Mouse (Mus musculus): Measurements from ENCODE around the gene Pds5a. TPM values are rescaled to one million over a fixed set of nuclear protein-coding genes. Genes with fewer than 3 reads are reported as not detected.
A peak's percentile ranks its signal among the peaks of the same experiment; 100 is the strongest.

The Pds5a gene
- total RNA-seq, 1 experiment, result 161 TPM

- TF ChIP-seq CHD2 (IDR thresholded peaks at IDR 0.05; ENCODE audit: low read depth, low read length) (no peak), HCFC1 (IDR thresholded peaks at IDR 0.05; ENCODE audit: borderline replicate concordance, insufficient read depth, low read length) (no peak), ZC3H11A (IDR thresholded peaks at IDR 0.05; ENCODE audit: borderline replicate concordance, low read depth, low read length) (no peak), ZNF384 (IDR thresholded peaks at IDR 0.05; ENCODE audit: low read depth, low read length) (no peak), MAFK (IDR thresholded peaks at IDR 0.05; ENCODE audit: insufficient read depth, low read depth, low read length) (no peak)
- H3K9me3 ChIP-seq (ENCODE audit: control insufficient read depth, insufficient read depth, low read depth, low read length), result no peaks in the 10 kb centered on the region
- H3K4me3 ChIP-seq (ENCODE audit: insufficient read depth in 1 of 2, low read depth in 1 of 2, low read length in 2 of 2, poor library complexity in 1 of 2, severe bottlenecking in 1 of 2), result no peak overlapping the region
- peaks cover 3% of the 10 kb centered on the region; the same call in 1 of the 2 replicates for H3K36me3 ChIP-seq (ENCODE audit: control insufficient read depth, insufficient read depth, low read length, poor library complexity, severe bottlenecking)
- in situ Hi-C loops (cut with MboI; ENCODE audit: low sequenced_read_pairs in 2 of 2, unreplicated experiment in 2 of 2), result no loop called here
- no peak overlapping the region; the same call in 1 of the 2 replicates for H3K27ac ChIP-seq (ENCODE audit: insufficient read depth, low read depth, low read length, poor library complexity, severe bottlenecking)
- H3K4me1 ChIP-seq (ENCODE audit: control insufficient read depth in 2 of 2, insufficient read depth in 2 of 2, low read length in 2 of 2, poor library complexity in 1 of 2), result peaks cover 5 to 10% of the 10 kb centered on the region in 2 experiments
- no peak overlapping the region for H3K9ac ChIP-seq (ENCODE audit: insufficient read depth, low read depth, low read length, poor library complexity, severe bottlenecking)
- DNase-seq (ENCODE audit: low read depth, low spot score), result no peak
Measured at GRCm38 (mm10) chr5:65700102-65700501, 2.0 kb upstream of the Pds5a start.

- peaks cover 6% of the 10 kb centered on the region; the same call in 1 of the 2 replicates for H3K36me3 ChIP-seq (ENCODE audit: control insufficient read depth, insufficient read depth, low read length, poor library complexity, severe bottlenecking)
- peak overlapping the region; percentile 98; the same call in 1 of the 2 replicates for H3K27ac ChIP-seq (ENCODE audit: insufficient read depth, low read depth, low read length, poor library complexity, severe bottlenecking)
- TF ChIP-seq HCFC1 (IDR thresholded peaks at IDR 0.05; ENCODE audit: borderline replicate concordance, insufficient read depth, low read length) (no peak), MAFK (IDR thresholded peaks at IDR 0.05; ENCODE audit: insufficient read depth, low read depth, low read length) (no peak), ZNF384 (IDR thresholded peaks at IDR 0.05; ENCODE audit: low read depth, low read length) (no peak), ZC3H11A (IDR thresholded peaks at IDR 0.05; ENCODE audit: borderline replicate concordance, low read depth, low read length) (no peak), CHD2 (IDR thresholded peaks at IDR 0.05; ENCODE audit: low read depth, low read length) (no peak)
- H3K9me3 ChIP-seq (ENCODE audit: control insufficient read depth, insufficient read depth, low read depth, low read length), result no peaks in the 10 kb centered on the region
- no peak for DNase-seq (ENCODE audit: low read depth, low spot score)
- peaks cover 5 to 10% of the 10 kb centered on the region in 2 experiments for H3K4me1 ChIP-seq (ENCODE audit: control insufficient read depth in 2 of 2, insufficient read depth in 2 of 2, low read length in 2 of 2, poor library complexity in 1 of 2)
- H3K4me3 ChIP-seq (ENCODE audit: insufficient read depth in 1 of 2, low read depth in 1 of 2, low read length in 2 of 2, poor library complexity in 1 of 2, severe bottlenecking in 1 of 2), result peak overlapping the region; percentile 81 to 100; a peak in 3 of 4 replicates
- H3K9ac ChIP-seq (ENCODE audit: insufficient read depth, low read depth, low read length, poor library complexity, severe bottlenecking), result peak overlapping the region; percentile 99
- in situ Hi-C loops (cut with MboI; ENCODE audit: low sequenced_read_pairs in 2 of 2, unreplicated experiment in 2 of 2), result no loop called here
Measured at GRCm38 (mm10) chr5:65699146-65699545, 1.1 kb upstream of the Pds5a start.

- Histone ChIP-seq H3K9ac (ENCODE audit: insufficient read depth, low read depth, low read length, poor library complexity, severe bottlenecking) (peak overlapping the region; percentile 99), H3K27ac (ENCODE audit: insufficient read depth, low read depth, low read length, poor library complexity, severe bottlenecking) (peak overlapping the region; percentile 98), H3K4me1 (ENCODE audit: control insufficient read depth in 2 of 2, insufficient read depth in 2 of 2, low read length in 2 of 2, poor library complexity in 1 of 2) (peaks cover 5 to 10% of the 10 kb centered on the region in 2 experiments), H3K36me3 (ENCODE audit: control insufficient read depth, insufficient read depth, low read length, poor library complexity, severe bottlenecking) (peaks cover 8% of the 10 kb centered on the region; the same call in 1 of the 2 replicates), H3K4me3 (ENCODE audit: insufficient read depth in 1 of 2, low read depth in 1 of 2, low read length in 2 of 2, poor library complexity in 1 of 2, severe bottlenecking in 1 of 2) (peak overlapping the region; percentile 81 to 100), H3K9me3 (ENCODE audit: control insufficient read depth, insufficient read depth, low read depth, low read length) (no peaks in the 10 kb centered on the region)
- TF ChIP-seq HCFC1 (IDR thresholded peaks at IDR 0.05; ENCODE audit: borderline replicate concordance, insufficient read depth, low read length) (no peak), ZNF384 (IDR thresholded peaks at IDR 0.05; ENCODE audit: low read depth, low read length) (no peak), ZC3H11A (IDR thresholded peaks at IDR 0.05; ENCODE audit: borderline replicate concordance, low read depth, low read length) (no peak), MAFK (IDR thresholded peaks at IDR 0.05; ENCODE audit: insufficient read depth, low read depth, low read length) (no peak), CHD2 (IDR thresholded peaks at IDR 0.05; ENCODE audit: low read depth, low read length) (no peak)
- DNase-seq (ENCODE audit: low read depth, low spot score), result no peak
- in situ Hi-C loops (cut with MboI; ENCODE audit: low sequenced_read_pairs in 2 of 2, unreplicated experiment in 2 of 2), result no loop called here
Measured at GRCm38 (mm10) chr5:65698759-65699136, 675 bp upstream of the Pds5a start.

GRCm38 (mm10) chr5:65697486-65697835 lies 612 bp downstream of the Pds5a start:
- in situ Hi-C loops (cut with MboI; ENCODE audit: low sequenced_read_pairs in 2 of 2, unreplicated experiment in 2 of 2), result no loop called here

More at GRCm38 (mm10) chr5:65697486-65697835, 612 bp downstream of the Pds5a start:
- H3K36me3 ChIP-seq (ENCODE audit: control insufficient read depth, insufficient read depth, low read length, poor library complexity, severe bottlenecking), result peaks cover 8% of the 10 kb centered on the region
- peak overlapping the region; percentile 99 for H3K9ac ChIP-seq (ENCODE audit: insufficient read depth, low read depth, low read length, poor library complexity, severe bottlenecking)
- no peak for TF ChIP-seq MAFK (IDR thresholded peaks at IDR 0.05; ENCODE audit: insufficient read depth, low read depth, low read length)
- TF ChIP-seq ZC3H11A (IDR thresholded peaks at IDR 0.05; ENCODE audit: borderline replicate concordance, low read depth, low read length), result no peak
- no peak for TF ChIP-seq CHD2 (IDR thresholded peaks at IDR 0.05; ENCODE audit: low read depth, low read length)
- no peak for TF ChIP-seq HCFC1 (IDR thresholded peaks at IDR 0.05; ENCODE audit: borderline replicate concordance, insufficient read depth, low read length)
- TF ChIP-seq ZNF384 (IDR thresholded peaks at IDR 0.05; ENCODE audit: low read depth, low read length), result no peak
- H3K27ac ChIP-seq (ENCODE audit: insufficient read depth, low read depth, low read length, poor library complexity, severe bottlenecking), result peak overlapping the region; percentile 98
- no peak for DNase-seq (ENCODE audit: low read depth, low spot score)
- H3K4me1 ChIP-seq (ENCODE audit: control insufficient read depth in 2 of 2, insufficient read depth in 2 of 2, low read length in 2 of 2, poor library complexity in 1 of 2), result peaks cover 5 to 8% of the 10 kb centered on the region in 2 experiments
- no peaks in the 10 kb centered on the region for H3K9me3 ChIP-seq (ENCODE audit: control insufficient read depth, insufficient read depth, low read depth, low read length)
- peak overlapping the region; percentile 97 to 100 for H3K4me3 ChIP-seq (ENCODE audit: insufficient read depth in 1 of 2, low read depth in 1 of 2, low read length in 2 of 2, poor library complexity in 1 of 2, severe bottlenecking in 1 of 2)

Data from ES-E14 (cell line).